Mouse (Mus musculus): ENCODE measurements around the gene Apol6.

DNA sequence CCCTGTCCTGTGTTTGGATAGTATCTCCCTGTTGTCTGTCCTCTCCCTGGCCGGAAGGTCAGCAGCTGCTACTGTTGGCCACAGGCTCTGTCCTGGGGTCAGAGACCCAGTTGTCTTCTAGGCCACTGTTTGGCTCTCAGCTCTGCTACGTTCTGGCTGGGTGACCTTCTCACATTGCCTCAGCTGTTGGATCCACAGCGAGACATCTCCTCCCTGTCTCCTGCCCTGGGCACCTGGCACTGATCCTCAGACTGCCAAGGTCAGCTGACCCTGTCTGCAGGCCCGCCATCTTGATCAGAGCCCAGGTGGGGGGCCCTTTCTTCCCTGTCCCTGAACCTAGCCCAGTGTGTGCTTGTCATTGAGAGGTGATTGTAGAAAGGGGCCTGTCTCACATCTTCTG is 29.5 kb upstream of the Apol6 start:
- TF ChIP-seq CTCF (IDR thresholded peaks at IDR 0.05; ENCODE audit: low read depth) (no peak), EP300 (optimal IDR thresholded peaks at IDR 0.05) (no peak)
